Mouse (Mus musculus): Measurements from ENCODE around the gene Itga8. TPM values are rescaled to one million over a fixed set of nuclear protein-coding genes. Genes with fewer than 3 reads are reported as not detected.

Itga8 gene
- total RNA-seq, 1 experiment: 2.5 TPM

- Histone ChIP-seq H3K4me3 (ENCODE audit: insufficient read depth in 1 of 2, low read depth in 1 of 2, low read length in 2 of 2, poor library complexity in 1 of 2, severe bottlenecking in 1 of 2) (no peak overlapping the region), H3K36me3 (ENCODE audit: control insufficient read depth, insufficient read depth, low read length, poor library complexity, severe bottlenecking) (no peaks in the 10 kb centered on the region), H3K27ac (ENCODE audit: insufficient read depth, low read depth, low read length, poor library complexity, severe bottlenecking) (no peak overlapping the region), H3K9me3 (ENCODE audit: control insufficient read depth, insufficient read depth, low read depth, low read length) (no peaks in the 10 kb centered on the region), H3K9ac (ENCODE audit: insufficient read depth, low read depth, low read length, poor library complexity, severe bottlenecking) (no peak overlapping the region), H3K4me1 (ENCODE audit: control insufficient read depth in 2 of 2, insufficient read depth in 2 of 2, low read length in 2 of 2, poor library complexity in 1 of 2) (no peaks in the 10 kb centered on the region)
- in situ Hi-C loops (cut with MboI; ENCODE audit: low sequenced_read_pairs in 2 of 2, unreplicated experiment in 2 of 2): loop anchor here (25.0 kb wide), 1 partner anchor 305 kb away; no protein-coding TSS in a partner anchor
- TF ChIP-seq MAFK (IDR thresholded peaks at IDR 0.05; ENCODE audit: insufficient read depth, low read depth, low read length) (no peak), CHD2 (IDR thresholded peaks at IDR 0.05; ENCODE audit: low read depth, low read length) (no peak), ZNF384 (IDR thresholded peaks at IDR 0.05; ENCODE audit: low read depth, low read length) (no peak), HCFC1 (IDR thresholded peaks at IDR 0.05; ENCODE audit: borderline replicate concordance, insufficient read depth, low read length) (no peak), ZC3H11A (IDR thresholded peaks at IDR 0.05; ENCODE audit: borderline replicate concordance, low read depth, low read length) (no peak)
- DNase-seq (ENCODE audit: low read depth, low spot score): no peak
Measured at GRCm38 (mm10) chr2:12317343-12317742, 15.6 kb upstream of the Itga8 start.

GRCm38 (mm10) chr2:12316361-12316760, 14.6 kb upstream of the Itga8 start:
- no peak overlapping the region for H3K27ac ChIP-seq (ENCODE audit: insufficient read depth, low read depth, low read length, poor library complexity, severe bottlenecking)
- H3K4me1 ChIP-seq (ENCODE audit: control insufficient read depth in 2 of 2, insufficient read depth in 2 of 2, low read length in 2 of 2, poor library complexity in 1 of 2): no peaks in the 10 kb centered on the region
- in situ Hi-C loops (cut with MboI; ENCODE audit: low sequenced_read_pairs in 2 of 2, unreplicated experiment in 2 of 2): loop anchor here (25.0 kb wide), 1 partner anchor 304 kb away; no protein-coding TSS in a partner anchor
- no peaks in the 10 kb centered on the region for H3K36me3 ChIP-seq (ENCODE audit: control insufficient read depth, insufficient read depth, low read length, poor library complexity, severe bottlenecking)
- H3K9ac ChIP-seq (ENCODE audit: insufficient read depth, low read depth, low read length, poor library complexity, severe bottlenecking): no peak overlapping the region
- no peak for TF ChIP-seq MAFK (IDR thresholded peaks at IDR 0.05; ENCODE audit: insufficient read depth, low read depth, low read length)
- TF ChIP-seq ZC3H11A (IDR thresholded peaks at IDR 0.05; ENCODE audit: borderline replicate concordance, low read depth, low read length): no peak
- no peak for TF ChIP-seq HCFC1 (IDR thresholded peaks at IDR 0.05; ENCODE audit: borderline replicate concordance, insufficient read depth, low read length)
- TF ChIP-seq CHD2 (IDR thresholded peaks at IDR 0.05; ENCODE audit: low read depth, low read length): no peak
- TF ChIP-seq ZNF384 (IDR thresholded peaks at IDR 0.05; ENCODE audit: low read depth, low read length): no peak
- H3K9me3 ChIP-seq (ENCODE audit: control insufficient read depth, insufficient read depth, low read depth, low read length): no peaks in the 10 kb centered on the region
- no peak overlapping the region for H3K4me3 ChIP-seq (ENCODE audit: insufficient read depth in 1 of 2, low read depth in 1 of 2, low read length in 2 of 2, poor library complexity in 1 of 2, severe bottlenecking in 1 of 2)
- no peak for DNase-seq (ENCODE audit: low read depth, low spot score)

- DNase-seq (ENCODE audit: low read depth, low spot score): no peak
- no peak overlapping the region for H3K27ac ChIP-seq (ENCODE audit: insufficient read depth, low read depth, low read length, poor library complexity, severe bottlenecking)
- TF ChIP-seq ZC3H11A (IDR thresholded peaks at IDR 0.05; ENCODE audit: borderline replicate concordance, low read depth, low read length): no peak
- TF ChIP-seq ZNF384 (IDR thresholded peaks at IDR 0.05; ENCODE audit: low read depth, low read length): no peak
- no peak for TF ChIP-seq MAFK (IDR thresholded peaks at IDR 0.05; ENCODE audit: insufficient read depth, low read depth, low read length)
- TF ChIP-seq CHD2 (IDR thresholded peaks at IDR 0.05; ENCODE audit: low read depth, low read length): no peak
Measured at GRCm38 (mm10) chr2:12314028-12314427, 12.3 kb upstream of the Itga8 start.

GRCm38 (mm10) chr2:12308466-12308865, 6.7 kb upstream of the Itga8 start:
- DNase-seq (ENCODE audit: low read depth, low spot score): no peak
- in situ Hi-C loops (cut with MboI; ENCODE audit: low sequenced_read_pairs in 2 of 2, unreplicated experiment in 2 of 2): loop anchor here (25.0 kb wide), 1 partner anchor 296 kb away; no protein-coding TSS in a partner anchor
- TF ChIP-seq HCFC1 (IDR thresholded peaks at IDR 0.05; ENCODE audit: borderline replicate concordance, insufficient read depth, low read length) (no peak), ZC3H11A (IDR thresholded peaks at IDR 0.05; ENCODE audit: borderline replicate concordance, low read depth, low read length) (no peak), CHD2 (IDR thresholded peaks at IDR 0.05; ENCODE audit: low read depth, low read length) (no peak), ZNF384 (IDR thresholded peaks at IDR 0.05; ENCODE audit: low read depth, low read length) (no peak), MAFK (IDR thresholded peaks at IDR 0.05; ENCODE audit: insufficient read depth, low read depth, low read length) (no peak)
- Histone ChIP-seq H3K9ac (ENCODE audit: insufficient read depth, low read depth, low read length, poor library complexity, severe bottlenecking) (no peak overlapping the region), H3K4me1 (ENCODE audit: control insufficient read depth in 2 of 2, insufficient read depth in 2 of 2, low read length in 2 of 2, poor library complexity in 1 of 2) (no peaks in the 10 kb centered on the region), H3K9me3 (ENCODE audit: control insufficient read depth, insufficient read depth, low read depth, low read length) (no peaks in the 10 kb centered on the region), H3K36me3 (ENCODE audit: control insufficient read depth, insufficient read depth, low read length, poor library complexity, severe bottlenecking) (no peaks in the 10 kb centered on the region), H3K4me3 (ENCODE audit: insufficient read depth in 1 of 2, low read depth in 1 of 2, low read length in 2 of 2, poor library complexity in 1 of 2, severe bottlenecking in 1 of 2) (no peak overlapping the region), H3K27ac (ENCODE audit: insufficient read depth, low read depth, low read length, poor library complexity, severe bottlenecking) (no peak overlapping the region)

More at GRCm38 (mm10) chr2:12314028-12314427, 12.3 kb upstream of the Itga8 start:
- no peak overlapping the region for H3K4me3 ChIP-seq (ENCODE audit: insufficient read depth in 1 of 2, low read depth in 1 of 2, low read length in 2 of 2, poor library complexity in 1 of 2, severe bottlenecking in 1 of 2)
- no peaks in the 10 kb centered on the region for H3K9me3 ChIP-seq (ENCODE audit: control insufficient read depth, insufficient read depth, low read depth, low read length)
- in situ Hi-C loops (cut with MboI; ENCODE audit: low sequenced_read_pairs in 2 of 2, unreplicated experiment in 2 of 2): loop anchor here (25.0 kb wide), 1 partner anchor 302 kb away; no protein-coding TSS in a partner anchor
- no peaks in the 10 kb centered on the region for H3K4me1 ChIP-seq (ENCODE audit: control insufficient read depth in 2 of 2, insufficient read depth in 2 of 2, low read length in 2 of 2, poor library complexity in 1 of 2)
- H3K9ac ChIP-seq (ENCODE audit: insufficient read depth, low read depth, low read length, poor library complexity, severe bottlenecking): no peak overlapping the region
- H3K36me3 ChIP-seq (ENCODE audit: control insufficient read depth, insufficient read depth, low read length, poor library complexity, severe bottlenecking): no peaks in the 10 kb centered on the region

All from ES-E14 (cell line).